Comparison of ENCODE assay signal across 14 mouse cellular contexts in genomic region chr5:127378521-127378920, GRCm38 (mm10).
"Had no signal": no experiment of that assay in that cellular context is flagged by ENCODE, and none has a peak within 500 bp of the region (broad histone marks: within the 10 kb centered on the region; RNA-seq: fewer than 3 reads in every experiment).

No protein-coding gene starts in this region.

- H3K9ac ChIP-seq: limb, embryonic 13.5 days; liver, embryonic 14.5 days; midbrain, embryonic 13.5 days; neural tube, embryonic 15.5 days had no signal

- H3K27me3 ChIP-seq: limb, embryonic 13.5 days; neural tube, embryonic 15.5 days had no signal

- DNase-seq: kidney, adult 8-10 months; kidney, postnatal 25 days; layer of hippocampus, adult 9-11 months; layer of hippocampus, postnatal 36 days; lung, adult 18-20 months; right cerebral cortex, postnatal 4 days; spleen, adult 18-20 months; thymus, postnatal 36 days had no signal

- H3K9me3 ChIP-seq: midbrain, embryonic 13.5 days; neural tube, embryonic 15.5 days had no signal

- H3K36me3 ChIP-seq: limb, embryonic 13.5 days; midbrain, embryonic 13.5 days; neural tube, embryonic 15.5 days had no signal

- H3K4me2 ChIP-seq: limb, embryonic 13.5 days; midbrain, embryonic 13.5 days; neural tube, embryonic 15.5 days had no signal

- ATAC-seq: intestine, postnatal 0 days; midbrain, embryonic 13.5 days had no signal

- H3K4me3 ChIP-seq: limb, embryonic 13.5 days; midbrain, embryonic 13.5 days; myocyte; neural tube, embryonic 15.5 days had no signal

- H3K27ac ChIP-seq: limb, embryonic 13.5 days; liver, embryonic 14.5 days; midbrain, embryonic 13.5 days; neural tube, embryonic 15.5 days had no signal
